Mouse (Mus musculus) neural tube, embryonic 11.5 days (tissue): Measurements from ENCODE around the gene Ccsap. TPM values are rescaled to one million over a fixed set of nuclear protein-coding genes. Genes with fewer than 3 reads are reported as not detected.

Source experiments
- ATAC-seq: fragments of 200-750 bp; cut with Nextera tagmentation; 2 replicates; pipeline ENCODE4 v1.8.0; 2017; ENCODE audit warnings: moderate number of reproducible peaks, mild to moderate bottlenecking, moderate TSS enrichment, moderate library complexity; ENCODE audit not compliant: insufficient read depth, low FRiP score, low TSS enrichment
- DNase-seq: peaks from one replicate; pipeline ENCODE4 v3.0.0-alpha.2; 2015; ENCODE audit warnings: low spot score
- H3K27ac ChIP-seq: fragments of 300-500 bp; sonication (generic); 2 replicates; pipeline ENCODE4 v1.5.1; 2014; ENCODE audit warnings: low read depth, mild to moderate bottlenecking, low read length
- H3K27me3 ChIP-seq: fragments of 300-500 bp; sonication (generic); 2 replicates; pipeline ENCODE4 v1.6.1; 2014; ENCODE audit warnings: mild to moderate bottlenecking, low read length, mixed read lengths; ENCODE audit not compliant: control insufficient read depth, insufficient read depth
- H3K36me3 ChIP-seq: fragments of 300-500 bp; sonication (generic); 2 replicates; pipeline ENCODE4 v1.6.1; 2014; ENCODE audit warnings: mild to moderate bottlenecking, low read length, moderate library complexity, mixed read lengths; ENCODE audit not compliant: control insufficient read depth, insufficient read depth
- H3K4me1 ChIP-seq: fragments of 300-500 bp; sonication (generic); 2 replicates; pipeline ENCODE4 v1.6.1; 2014; ENCODE audit warnings: low read length, mixed read lengths; ENCODE audit not compliant: control insufficient read depth, insufficient read depth
- H3K4me2 ChIP-seq: fragments of 300-500 bp; sonication (generic); 2 replicates; pipeline ENCODE4 v1.6.1; 2014; ENCODE audit warnings: low read depth, mild to moderate bottlenecking, moderate library complexity
- H3K4me3 ChIP-seq: fragments of 300-500 bp; sonication (generic); 2 replicates; pipeline ENCODE4 v1.5.1; 2014; ENCODE audit warnings: low read depth, low read length
- H3K9ac ChIP-seq: fragments of 300-500 bp; sonication (generic); 2 replicates; pipeline ENCODE4 v1.6.1; 2014; ENCODE audit warnings: mild to moderate bottlenecking, low read length
- H3K9me3 ChIP-seq: fragments of 300-500 bp; sonication (generic); 2 replicates; pipeline ENCODE4 v1.6.1; 2016; ENCODE audit warnings: low read length; ENCODE audit not compliant: control insufficient read depth
- WGBS: fragments of 180-500 bp; shearing (Covaris S2); extraction: QIAGEN DNeasy Blood & Tissue Kit; methylation state at CpG from one replicate; pipeline ENCODE4 v1.1.7; 2014; 5-methylcytosine and 5-hydroxymethylcytosine counted together
- polyA plus RNA-seq: library from polyadenylated mRNA; unstranded; fragments of >200 nt; fragmentation: Nextera tagmentation; extraction: Ambion mirVana; gene quantifications from 2 replicates; pipeline ENCODE4 v1.2.1, GENCODE M21; 2014

Ccsap gene
- polyA plus RNA-seq, 1 experiment from 2014 or later, result 6.7 TPM

GRCm38 (mm10) chr8:123791845-123792225 is 68.2 kb downstream of the Ccsap start:
- no peak overlapping the region for H3K4me2 ChIP-seq
- DNase-seq (no peak), ATAC-seq (no peak)
- H3K36me3 ChIP-seq, result no peaks in the 10 kb centered on the region
- H3K9me3 ChIP-seq, result no peaks in the 10 kb centered on the region
- H3K4me3 ChIP-seq, result no peak overlapping the region
- peak overlapping the region; percentile 78 for H3K27ac ChIP-seq
- H3K4me1 ChIP-seq, result 0 out of 2 replicates have a peak, but pooled peaks cover 3% of the 10 kb centered on the region
- H3K9ac ChIP-seq, result peak overlapping the region; percentile 37
- H3K27me3 ChIP-seq, result no peaks in the 10 kb centered on the region
- 62% methylated on average over 7 of the region's 7 CpGs for WGBS

- H3K9me3 ChIP-seq, result no peaks in the 10 kb centered on the region
- no peaks in the 10 kb centered on the region for H3K27me3 ChIP-seq
- H3K36me3 ChIP-seq, result no peaks in the 10 kb centered on the region
- WGBS, result 44% methylated on average over 16 of the region's 16 CpGs
- peak overlapping the region; percentile 37 for H3K9ac ChIP-seq
- ATAC-seq (peak; percentile 79; the same call in 1 of the 2 replicates), DNase-seq (peak; percentile 69)
- no peak overlapping the region for H3K4me3 ChIP-seq
- no peak overlapping the region for H3K4me2 ChIP-seq
- H3K27ac ChIP-seq, result peak overlapping the region; percentile 78
- H3K4me1 ChIP-seq, result 0 out of 2 replicates have a peak, but pooled peaks cover 3% of the 10 kb centered on the region
These were observed 68.7 kb downstream of the Ccsap start for GRCm38 (mm10) chr8:123791101-123791844.

Other genes starting within 250 kb of the Ccsap start
- gene Rhou, start 206.3 kb downstream of the Ccsap start, polyA plus RNA-seq, result 13.9 and 15.7 TPM in 2 replicates
- gene Rab4a, start 54.2 kb downstream of the Ccsap start, polyA plus RNA-seq, result 66.1 and 71.4 TPM in 2 replicates
- gene Acta1, start 34.5 kb upstream of the Ccsap start, polyA plus RNA-seq, result 90.2 and 95.2 TPM in 2 replicates
- gene Nup133, start 89.1 kb upstream of the Ccsap start, polyA plus RNA-seq, result 49.8 and 52.3 TPM in 2 replicates
- 20.1 and 21.7 TPM in 2 replicates for gene Abcb10, start 122.9 kb upstream of the Ccsap start, polyA plus RNA-seq
- gene Taf5l, start 161.2 kb upstream of the Ccsap start, polyA plus RNA-seq, result 43.2 and 45.6 TPM in 2 replicates
- 7.9 and 9.7 TPM in 2 replicates for gene Urb2, start 161.3 kb upstream of the Ccsap start, polyA plus RNA-seq